Mouse (Mus musculus): Measurements from ENCODE around the gene Dusp6. TPM values are rescaled to one million over a fixed set of nuclear protein-coding genes. Genes with fewer than 3 reads are reported as not detected.

Gene Dusp6
- polyA plus RNA-seq, 1 experiment from 2014 or later, result 72.1 TPM

DNA sequence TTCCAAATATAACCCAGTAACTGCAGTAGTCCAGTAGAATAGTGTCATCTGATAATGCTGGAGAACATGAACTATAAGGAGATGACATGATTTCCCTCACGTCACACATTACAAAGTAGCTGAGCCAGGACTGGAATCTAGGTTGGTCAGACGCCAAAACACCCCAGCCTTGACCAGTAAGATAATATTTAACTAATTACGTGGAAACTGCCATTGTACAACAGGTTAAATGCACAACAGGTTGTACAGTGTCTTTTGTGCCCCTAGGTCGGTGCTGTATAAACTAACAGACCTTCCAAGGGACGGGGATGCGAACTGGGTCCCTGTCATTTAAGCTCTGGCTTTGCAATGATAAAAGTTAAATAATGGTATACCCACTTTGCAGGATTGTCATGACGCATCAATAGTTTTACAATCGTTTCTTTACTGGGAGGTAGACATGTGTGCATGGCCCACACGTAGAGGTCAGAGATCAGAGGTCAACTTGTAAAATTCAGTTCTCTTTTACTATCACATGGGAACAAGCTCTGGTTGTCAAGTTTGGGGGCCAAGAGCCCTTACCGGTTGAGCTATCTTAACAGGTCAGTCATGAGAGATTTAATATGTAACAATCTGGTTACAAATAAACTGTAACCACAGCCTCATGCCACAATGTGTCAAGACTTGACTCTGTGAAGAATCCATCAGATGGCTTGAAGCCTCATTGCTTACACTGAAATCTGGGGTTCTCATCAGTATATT lies 7.0 kb upstream of the Dusp6 start:
- no peaks in the 10 kb centered on the region for H3K9me3 ChIP-seq
- H3K4me3 ChIP-seq, result no peak overlapping the region
- no peak for ATAC-seq (ENCODE audit: low FRiP score, low read depth)
- no peak overlapping the region for H3K27ac ChIP-seq
- H3K36me3 ChIP-seq, result no peaks in the 10 kb centered on the region
- peaks cover 12% of the 10 kb centered on the region for H3K4me1 ChIP-seq
- H3K27me3 ChIP-seq, result no peaks in the 10 kb centered on the region
- no peak overlapping the region for H3K9ac ChIP-seq
- no peak overlapping the region for H3K4me2 ChIP-seq (replicated peaks)
- 76% methylated on average over 10 of the region's 10 CpGs for WGBS

DNA sequence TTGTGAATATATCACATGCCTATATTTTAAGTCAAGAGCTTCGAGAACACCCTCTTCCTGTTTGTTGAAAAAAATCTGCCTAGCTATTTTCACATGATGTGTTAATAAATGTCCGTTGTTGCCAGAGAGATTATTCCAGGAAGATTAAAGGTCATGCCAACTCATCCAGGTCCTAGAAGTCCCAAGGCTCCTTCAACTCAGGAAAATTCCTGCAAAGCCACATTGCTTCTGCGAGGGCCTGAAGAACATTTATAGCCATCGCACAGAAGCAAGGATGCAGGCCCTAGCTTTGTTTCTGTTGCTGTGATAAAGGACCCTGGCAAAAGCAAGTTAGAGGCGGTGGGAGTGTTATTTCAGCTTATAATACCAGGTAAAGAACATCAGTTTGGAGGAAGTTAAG lies 5.5 kb upstream of the Dusp6 start:
- ATAC-seq (ENCODE audit: low FRiP score, low read depth), result no peak
- Histone ChIP-seq H3K9ac (no peak overlapping the region), H3K27ac (no peak overlapping the region), H3K9me3 (no peaks in the 10 kb centered on the region), H3K4me3 (no peak overlapping the region), H3K27me3 (no peaks in the 10 kb centered on the region), H3K36me3 (no peaks in the 10 kb centered on the region), H3K4me2 (replicated peaks) (no peak overlapping the region), H3K4me1 (peaks cover 15% of the 10 kb centered on the region)
- WGBS, result 70% methylated on average over 5 of the region's 5 CpGs

DNA sequence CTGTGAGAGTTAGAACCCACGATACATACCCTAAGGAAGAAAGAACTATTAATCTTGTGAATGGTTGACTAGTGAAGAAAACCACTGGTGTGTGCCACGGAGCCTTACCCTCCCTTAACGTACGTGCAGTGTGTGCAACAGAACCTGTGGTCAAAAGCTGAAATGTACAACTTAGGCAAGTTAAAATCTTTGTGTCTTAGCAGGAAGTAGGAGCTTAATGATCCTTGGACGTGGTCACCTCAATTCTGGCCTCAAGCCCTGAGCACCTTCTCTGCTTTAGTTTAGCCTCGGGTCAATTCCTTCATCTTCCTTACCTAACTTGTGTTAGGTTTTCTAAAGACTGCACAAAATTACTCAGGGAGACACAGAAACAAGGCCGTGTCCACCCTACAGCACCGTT lies 3.2 kb upstream of the Dusp6 start:
- H3K27me3 ChIP-seq, result no peaks in the 10 kb centered on the region
- no peaks in the 10 kb centered on the region for H3K9me3 ChIP-seq
- no peaks in the 10 kb centered on the region for H3K36me3 ChIP-seq
- H3K27ac ChIP-seq, result no peak overlapping the region; the same call in 1 of the 2 replicates
- ATAC-seq (ENCODE audit: low FRiP score, low read depth), result no peak
- peaks cover 21% of the 10 kb centered on the region for H3K4me1 ChIP-seq
- no peak overlapping the region for H3K9ac ChIP-seq
- H3K4me3 ChIP-seq, result no peak overlapping the region
- 74% methylated on average over 8 of the region's 8 CpGs for WGBS
- peak overlapping the region; percentile 85; the same call in 1 of the 2 replicates for H3K4me2 ChIP-seq (replicated peaks)

GRCm38 (mm10) chr10:99261151-99261635 lies 1.8 kb upstream of the Dusp6 start:
- peaks cover 34% of the 10 kb centered on the region for H3K4me1 ChIP-seq
- H3K36me3 ChIP-seq, result peaks cover under 1% of the 10 kb centered on the region; the same call in 1 of the 2 replicates
- peak overlapping the region; percentile 96 for H3K27ac ChIP-seq
- H3K9ac ChIP-seq, result peak overlapping the region; percentile 86
- peak overlapping the region; percentile 71 for H3K4me3 ChIP-seq
- ATAC-seq (ENCODE audit: low FRiP score, low read depth), result peak; percentile 22
- 0% methylated on average over 30 of the region's 30 CpGs for WGBS
- peak overlapping the region; percentile 85 for H3K4me2 ChIP-seq (replicated peaks)
- no peaks in the 10 kb centered on the region for H3K27me3 ChIP-seq
- no peaks in the 10 kb centered on the region for H3K9me3 ChIP-seq

GRCm38 (mm10) chr10:99261636-99262318 lies 1.3 kb upstream of the Dusp6 start:
- H3K4me1 ChIP-seq, result peaks cover 38% of the 10 kb centered on the region
- no peaks in the 10 kb centered on the region for H3K27me3 ChIP-seq
- WGBS, result under 1% methylated on average over 60 of the region's 62 CpGs
- peak overlapping the region; percentile 71 for H3K4me3 ChIP-seq
- peaks cover 3% of the 10 kb centered on the region; the same call in 1 of the 2 replicates for H3K36me3 ChIP-seq
- H3K4me2 ChIP-seq (replicated peaks), result peak overlapping the region; percentile 85
- ATAC-seq (ENCODE audit: low FRiP score, low read depth), result peak; percentile 57
- H3K9ac ChIP-seq, result peak overlapping the region; percentile 86
- H3K27ac ChIP-seq, result peak overlapping the region; percentile 96
- H3K9me3 ChIP-seq, result no peaks in the 10 kb centered on the region

GRCm38 (mm10) chr10:99262319-99262866 lies 638 bp upstream of the Dusp6 start:
- Histone ChIP-seq H3K4me3 (peak overlapping the region; percentile 71), H3K36me3 (peaks cover 3% of the 10 kb centered on the region; the same call in 1 of the 2 replicates), H3K4me1 (peaks cover 41% of the 10 kb centered on the region), H3K27ac (peak overlapping the region; percentile 96), H3K27me3 (no peaks in the 10 kb centered on the region), H3K4me2 (replicated peaks) (peak overlapping the region; percentile 85), H3K9me3 (no peaks in the 10 kb centered on the region), H3K9ac (peak overlapping the region; percentile 86)
- WGBS, result under 1% methylated on average over 20 of the region's 20 CpGs
- ATAC-seq (ENCODE audit: low FRiP score, low read depth), result no peak; the same call in 1 of the 2 replicates

- under 1% methylated on average over 66 of the region's 66 CpGs for WGBS
- H3K9me3 ChIP-seq, result no peaks in the 10 kb centered on the region
- peak overlapping the region; percentile 71 for H3K4me3 ChIP-seq
- peak overlapping the region; percentile 85 for H3K4me2 ChIP-seq (replicated peaks)
- peak overlapping the region; percentile 96 for H3K27ac ChIP-seq
- H3K9ac ChIP-seq, result peak overlapping the region; percentile 86
- peaks cover 53% of the 10 kb centered on the region for H3K4me1 ChIP-seq
- H3K36me3 ChIP-seq, result peaks cover 3% of the 10 kb centered on the region; the same call in 1 of the 2 replicates
- no peaks in the 10 kb centered on the region for H3K27me3 ChIP-seq
- peak; percentile 14 for ATAC-seq (ENCODE audit: low FRiP score, low read depth)
Observed at GRCm38 (mm10) chr10:99263419-99264221, 589 bp downstream of the Dusp6 start.

GRCm38 (mm10) chr10:99264301-99265010 lies 1.4 kb downstream of the Dusp6 start:
- H3K4me3 ChIP-seq, result peak overlapping the region; percentile 71
- peak overlapping the region; percentile 86 for H3K9ac ChIP-seq
- no peak for ATAC-seq (ENCODE audit: low FRiP score, low read depth)
- H3K4me2 ChIP-seq (replicated peaks), result peak overlapping the region; percentile 85
- peaks cover 3% of the 10 kb centered on the region; the same call in 1 of the 2 replicates for H3K36me3 ChIP-seq
- H3K4me1 ChIP-seq, result peaks cover 62% of the 10 kb centered on the region
- peak overlapping the region; percentile 96 for H3K27ac ChIP-seq
- under 1% methylated on average over 26 of the region's 26 CpGs for WGBS
- H3K9me3 ChIP-seq, result no peaks in the 10 kb centered on the region
- H3K27me3 ChIP-seq, result no peaks in the 10 kb centered on the region

- WGBS, result under 1% methylated on average over 7 of the region's 7 CpGs
- Histone ChIP-seq H3K9me3 (no peaks in the 10 kb centered on the region), H3K4me1 (peaks cover 65% of the 10 kb centered on the region), H3K4me3 (peak overlapping the region; percentile 71), H3K4me2 (replicated peaks) (peak overlapping the region; percentile 85), H3K9ac (peak overlapping the region; percentile 86), H3K27ac (peak overlapping the region; percentile 96), H3K27me3 (no peaks in the 10 kb centered on the region), H3K36me3 (peaks cover 3% of the 10 kb centered on the region; the same call in 1 of the 2 replicates)
- ATAC-seq (ENCODE audit: low FRiP score, low read depth), result no peak
Observed at GRCm38 (mm10) chr10:99265011-99265694, 2.1 kb downstream of the Dusp6 start.

- Histone ChIP-seq H3K9me3 (no peaks in the 10 kb centered on the region), H3K4me1 (peaks cover 66% of the 10 kb centered on the region), H3K27ac (peak overlapping the region; percentile 96), H3K4me3 (peak overlapping the region; percentile 71), H3K36me3 (peaks cover 3% of the 10 kb centered on the region; the same call in 1 of the 2 replicates), H3K27me3 (no peaks in the 10 kb centered on the region), H3K9ac (peak overlapping the region; percentile 86), H3K4me2 (replicated peaks) (peak overlapping the region; percentile 85)
- no peak for ATAC-seq (ENCODE audit: low FRiP score, low read depth)
- 9% methylated on average over 14 of the region's 14 CpGs for WGBS
Observed at GRCm38 (mm10) chr10:99266025-99266424, 3.0 kb downstream of the Dusp6 start.

Data from limb, embryonic 13.5 days (tissue).